Comparison of ENCODE assay signal across 8 mouse cellular contexts in genomic region chr5:135632117-135632796, GRCm38 (mm10). TPM values are rescaled to one million over a fixed set of nuclear protein-coding genes. Genes with fewer than 3 reads are reported as not detected.
DNase-seq lines count a peak whose midpoint lies in the region; ATAC-seq and TF ChIP-seq lines count a peak whose summit lies in the region.

Gene Rhbdd2, plus strand, starts transcription at chr5:135632618.

- DNase-seq in gastrocnemius, adult 8-10 months (ENCODE audit: low spot score in 2 of 2): peak; percentile 95
- peak; percentile 90 for DNase-seq in hindlimb bud, embryonic 11.5 days (ENCODE audit: extremely low spot score, low read depth, low spot score)
- DNase-seq in left cerebral cortex, adult 8-10 months (ENCODE audit: low spot score in 2 of 2): peak; percentile 85 to 96
- DNase-seq in right cerebral cortex, postnatal 10 days (ENCODE audit: low spot score in 2 of 2): peak; percentile 98
- DNase-seq in urinary bladder, postnatal 25 days (ENCODE audit: low spot score): peak; percentile 96

- ATAC-seq in activated CD4-positive, CD25-positive, alpha-beta regulatory T cell, adult 4 months: peak; percentile 96

- H3K27me3 ChIP-seq in megakaryocyte, embryonic 14.5 days (replicated peaks): no peaks in the 10 kb centered on the region

- no peaks in the 10 kb centered on the region for H3K4me1 ChIP-seq in cortical plate, adult 2 months (ENCODE audit: control insufficient read depth, insufficient read depth, low read length)
- H3K4me1 ChIP-seq in megakaryocyte, embryonic 14.5 days: peaks cover 72% of the 10 kb centered on the region

- peak; percentile 87 for TF ChIP-seq POLR2A in cortical plate, adult 2 months (IDR thresholded peaks at IDR 0.05; ENCODE audit: extremely low read depth, insufficient read depth, low read length)

- H3K36me3 ChIP-seq in megakaryocyte, embryonic 14.5 days (replicated peaks; ENCODE audit: low read length): peaks cover 27% of the 10 kb centered on the region

- H3K4me3 ChIP-seq in cortical plate, adult 2 months (ENCODE audit: insufficient read depth, low read length): peak within 1 kb of the TSS; percentile 87
- H3K4me3 ChIP-seq in megakaryocyte, embryonic 14.5 days (replicated peaks): peak within 1 kb of the TSS; percentile 97

- no peaks in the 10 kb centered on the region for H3K9me3 ChIP-seq in megakaryocyte, embryonic 14.5 days

- H3K27ac ChIP-seq in cortical plate, adult 2 months (ENCODE audit: insufficient read depth, low read length): peak within 1 kb of the TSS; percentile 83

- peak; percentile 14; the same call in 1 of the 2 replicates for TF ChIP-seq CTCF in cortical plate, adult 2 months (IDR thresholded peaks at IDR 0.05; ENCODE audit: extremely low read depth, insufficient read depth, low read length)

RNA-seq across cellular contexts. Expression of gene Rhbdd2, which starts in this region (rescaled TPM):
- 10 to 100 TPM; 17.1 to 21.6 TPM for polyA plus RNA-seq in activated CD4-positive, CD25-positive, alpha-beta regulatory T cell, adult 4 months (2017; shearing (Covaris generic))
- 83.9 and 84.9 TPM in 2 replicates for polyA plus RNA-seq in cortical plate, adult 2 months (2012; rRNA removed)
- total RNA-seq in gastrocnemius, adult 8-10 months (2022): 10 to 100 TPM; 10.3 to 14.7 (median 13.5) TPM
- 10 to 100 TPM; 81.1 to 92.6 (median 88.4) TPM for total RNA-seq in left cerebral cortex, adult 8-10 months (2022)
- polyA plus RNA-seq in megakaryocyte, embryonic 14.5 days (2012; ENCODE audit: insufficient read depth, low replicate concordance): 12.9 and 48.0 TPM in 2 replicates

Comparison
In these comparisons a context has a peak if more than half of its experiments do, and no peak if none do; other contexts are left out.
1. Peak in every context shown above with its lines: DNase-seq, ATAC-seq, H3K4me3 ChIP-seq and H3K27ac ChIP-seq.
2. RNA of gene Rhbdd2 (total RNA-seq): 81.1 to 92.6 TPM in left cerebral cortex, adult 8-10 months; 10.3 to 14.7 TPM in gastrocnemius, adult 8-10 months; every median in the first group is over 4 times any median in the second.